Mouse (Mus musculus): Measurements from ENCODE around the gene Pdx1.

DNA sequence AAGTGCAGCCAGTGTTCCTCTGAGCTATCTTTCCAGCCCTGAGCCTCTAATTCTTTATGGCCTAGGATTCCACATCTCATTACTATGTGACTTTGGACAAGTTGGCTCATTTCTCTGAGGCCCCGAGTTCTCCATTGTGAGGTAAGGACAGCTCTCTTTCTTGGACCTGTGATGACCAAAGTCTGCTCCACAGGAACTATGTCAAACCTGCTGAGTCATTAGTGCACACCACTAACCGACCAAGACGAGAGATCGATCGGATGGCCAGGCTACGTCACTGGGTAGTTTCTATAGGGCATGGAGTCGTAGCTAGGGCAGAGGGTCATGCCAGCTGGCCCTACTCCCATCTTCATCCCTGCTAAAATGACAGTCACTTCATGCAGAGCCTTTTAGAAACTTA lies 25.9 kb upstream of the Pdx1 start:
- TF ChIP-seq CTCF (IDR thresholded peaks at IDR 0.05; ENCODE audit: low read depth, low read length) (no peak), GATA2 (IDR thresholded peaks at IDR 0.05; ENCODE audit: borderline replicate concordance, low read depth, low read length) (no peak), GATA1 (IDR thresholded peaks at IDR 0.05; ENCODE audit: borderline replicate concordance, low read length) (no peak), POLR2AphosphoS5 (IDR thresholded peaks at IDR 0.05; ENCODE audit: insufficient replicate concordance, low read depth, low read length) (no peak), TAL1 (conservative IDR thresholded peaks at IDR 0.05; ENCODE audit: low read depth, low read length) (no peak)
